Mouse (Mus musculus) cortical plate, adult 2 months (tissue): ENCODE results near the gene Catsperz.

Experiments used
- CTCF ChIP-seq: fragments of 200-500 bp; IDR thresholded peaks from 2 replicates; pipeline ENCODE4 v1.5.1; 2011; ENCODE audit warnings: mild to moderate bottlenecking, control low read depth, low read length; ENCODE audit not compliant: insufficient read depth; ENCODE audit errors: extremely low read depth
- POLR2A ChIP-seq: fragments of 200-500 bp; IDR thresholded peaks from 2 replicates; pipeline ENCODE4 v1.6.1; 2011; ENCODE audit warnings: mild to moderate bottlenecking, low read length, control low read depth; ENCODE audit not compliant: insufficient read depth; ENCODE audit errors: extremely low read depth

DNA sequence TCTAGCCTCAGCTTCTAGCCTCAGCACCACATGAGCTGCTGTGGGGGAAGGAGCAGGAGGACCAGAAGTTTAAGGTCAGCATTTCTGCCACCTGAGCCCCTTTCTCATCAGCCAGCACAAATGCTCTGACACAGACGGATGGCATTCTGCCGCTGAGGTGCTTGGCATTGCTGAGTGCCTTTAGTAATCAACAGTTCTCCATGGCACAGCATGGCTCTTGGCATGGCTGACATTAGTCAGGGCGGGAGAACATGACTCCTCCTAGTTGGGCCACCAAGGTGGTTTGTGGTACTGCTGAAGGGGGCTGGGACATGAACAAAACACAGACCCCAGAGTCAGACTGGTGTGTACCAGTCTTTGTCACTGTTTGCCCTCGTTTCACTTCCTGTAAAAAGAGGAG is 23.0 kb upstream of the Catsperz start:
- no peak for TF ChIP-seq CTCF
- TF ChIP-seq POLR2A = no peak
